Mouse (Mus musculus): ENCODE data around the gene Dbt.

Dbt gene

GRCm38 (mm10) chr3:116512904-116513716, at the start of gene Dbt:
Gene Dbt (plus strand): TSS chr3:116513070.
- peak; percentile 87 for DNase-seq (ENCODE audit: low read depth)

- no peak for DNase-seq (ENCODE audit: low read depth)
These were observed 48.6 kb upstream of the Dbt start for GRCm38 (mm10) chr3:116464318-116464717.

- DNase-seq (ENCODE audit: low read depth), result no peak
These were observed 47.2 kb upstream of the Dbt start for GRCm38 (mm10) chr3:116465709-116466108.

GRCm38 (mm10) chr3:116474602-116475001, 38.3 kb upstream of the Dbt start:
- peak; percentile 30 for DNase-seq (ENCODE audit: low read depth)

GRCm38 (mm10) chr3:116476686-116477298, 36.1 kb upstream of the Dbt start:
- no peak for DNase-seq (ENCODE audit: low read depth)

GRCm38 (mm10) chr3:116477351-116477750, 35.5 kb upstream of the Dbt start:
- DNase-seq (ENCODE audit: low read depth), result no peak

- DNase-seq (ENCODE audit: low read depth), result no peak
These were observed 32.8 kb upstream of the Dbt start for GRCm38 (mm10) chr3:116480119-116480518.

GRCm38 (mm10) chr3:116480937-116481336, 31.9 kb upstream of the Dbt start:
- DNase-seq (ENCODE audit: low read depth), result no peak

- no peak for DNase-seq (ENCODE audit: low read depth)
These were observed 30.1 kb upstream of the Dbt start for GRCm38 (mm10) chr3:116482724-116483123.

- DNase-seq (ENCODE audit: low read depth), result no peak
These were observed 29.6 kb upstream of the Dbt start for GRCm38 (mm10) chr3:116483271-116483670.

GRCm38 (mm10) chr3:116490920-116491319, 21.9 kb upstream of the Dbt start:
- DNase-seq (ENCODE audit: low read depth), result no peak

GRCm38 (mm10) chr3:116491923-116492454, 20.9 kb upstream of the Dbt start:
- no peak for DNase-seq (ENCODE audit: low read depth)

GRCm38 (mm10) chr3:116493658-116494057, 19.2 kb upstream of the Dbt start:
- no peak for DNase-seq (ENCODE audit: low read depth)

- DNase-seq (ENCODE audit: low read depth), result no peak
These were observed 17.2 kb upstream of the Dbt start for GRCm38 (mm10) chr3:116495671-116496070.

GRCm38 (mm10) chr3:116507772-116508351, 5.0 kb upstream of the Dbt start, which contains the start of gene Rtca:
Gene Rtca (minus strand): TSS chr3:116508208.
- DNase-seq (ENCODE audit: low read depth), result peak; percentile 99

GRCm38 (mm10) chr3:116512151-116512903, 543 bp upstream of the Dbt start:
- DNase-seq (ENCODE audit: low read depth), result peak; percentile 51

- no peak for DNase-seq (ENCODE audit: low read depth)
These were observed 7.4 kb downstream of the Dbt start for GRCm38 (mm10) chr3:116520141-116520761.

GRCm38 (mm10) chr3:116529741-116530140, 16.9 kb downstream of the Dbt start:
- DNase-seq (ENCODE audit: low read depth), result no peak

GRCm38 (mm10) chr3:116530826-116531225, 18.0 kb downstream of the Dbt start:
- DNase-seq (ENCODE audit: low read depth), result no peak

- no peak for DNase-seq (ENCODE audit: low read depth)
These were observed 23.7 kb downstream of the Dbt start for GRCm38 (mm10) chr3:116536428-116537199.

- no peak for DNase-seq (ENCODE audit: low read depth)
These were observed 24.3 kb downstream of the Dbt start for GRCm38 (mm10) chr3:116537200-116537573.

Data from NIH3T3 (cell line).